Mouse (Mus musculus) heart, embryonic 15.5 days (tissue): ENCODE data around the gene Samd9l. TPM values are rescaled to one million over a fixed set of nuclear protein-coding genes. Genes with fewer than 3 reads are reported as not detected.
"Not testable (repeated sequence)": the region's sequence is repeated elsewhere in the genome, so short reads cannot be mapped to it uniquely, and the experiment has no call there.

Source experiments
- ATAC-seq: fragments of 200-750 bp; cut with Nextera tagmentation; replicated peaks from 2 replicates; pipeline ENCODE4 v1.8.0; 2017; ENCODE audit warnings: low read depth, moderate TSS enrichment; ENCODE audit not compliant: insufficient number of reproducible peaks, insufficient read depth, low FRiP score
- H3K27ac ChIP-seq: fragments of 300-500 bp; sonication (generic); 2 replicates; pipeline ENCODE4 v1.5.1; 2015; ENCODE audit warnings: mild to moderate bottlenecking, inconsistent platforms
- H3K27me3 ChIP-seq: fragments of 300-500 bp; sonication (generic); 2 replicates; pipeline ENCODE4 v1.6.1; 2015; ENCODE audit warnings: inconsistent platforms
- H3K36me3 ChIP-seq: fragments of 300-500 bp; sonication (generic); 2 replicates; pipeline ENCODE4 v1.6.1; 2015; ENCODE audit warnings: mild to moderate bottlenecking, inconsistent platforms
- H3K4me1 ChIP-seq: fragments of 300-500 bp; sonication (generic); replicated peaks from 2 replicates; pipeline ENCODE4 v1.6.1; 2015; ENCODE audit warnings: inconsistent platforms
- H3K4me2 ChIP-seq: fragments of 300-500 bp; sonication (generic); 2 replicates; pipeline ENCODE4 v1.6.1; 2015; ENCODE audit warnings: inconsistent platforms, mild to moderate bottlenecking, moderate library complexity
- H3K4me3 ChIP-seq: fragments of 300-500 bp; sonication (generic); 2 replicates; pipeline ENCODE4 v1.5.1; 2015; ENCODE audit warnings: mild to moderate bottlenecking, inconsistent platforms
- H3K9ac ChIP-seq: fragments of 300-500 bp; sonication (generic); 2 replicates; pipeline ENCODE4 v1.6.1; 2015; ENCODE audit warnings: mild to moderate bottlenecking, inconsistent platforms
- H3K9me3 ChIP-seq: fragments of 300-500 bp; sonication (generic); replicated peaks from 2 replicates; pipeline ENCODE4 v1.6.1; 2016; ENCODE audit warnings: inconsistent platforms
- WGBS: fragments of 180-500 bp; shearing (Covaris S2); methylation state at CpG from one replicate; pipeline ENCODE4 v1.1.7; 2015; ENCODE audit warnings: mixed read lengths; 5-methylcytosine and 5-hydroxymethylcytosine counted together
- polyA plus RNA-seq: library from polyadenylated mRNA; unstranded; fragments of >200 nt; fragmentation: Nextera tagmentation; extraction: Ambion mirVana; gene quantifications from 2 replicates; pipeline ENCODE4 v1.2.1, GENCODE M21; 2015

Samd9l gene
- 2.6 and 3.0 TPM in 2 replicates for polyA plus RNA-seq

GRCm38 (mm10) chr6:3399340-3400068 is at the start of gene Samd9l:
Samd9l (minus strand) TSS chr6:3399572.
- 0 out of 2 replicates have a peak, but pooled peaks have one; percentile 43 for ATAC-seq
- peak within 1 kb of the TSS; percentile 36; the same call in 1 of the 2 replicates for H3K4me2 ChIP-seq
- not testable (repeated sequence) for H3K4me1 ChIP-seq, H3K27ac ChIP-seq, H3K9ac ChIP-seq, H3K27me3 ChIP-seq, H3K9me3 ChIP-seq, H3K36me3 ChIP-seq
- H3K4me3 ChIP-seq = peak within 1 kb of the TSS; percentile 39
- WGBS = 29% methylated on average over 4 of the region's 4 CpGs

GRCm38 (mm10) chr6:3447404-3447803 is 48.0 kb upstream of the Samd9l start:
- WGBS = 4% methylated on average over 5 of the region's 5 CpGs
- H3K4me1 ChIP-seq = no peaks in the 10 kb centered on the region
- no peak overlapping the region for H3K4me2 ChIP-seq
- H3K27me3 ChIP-seq = no peaks in the 10 kb centered on the region
- no peaks in the 10 kb centered on the region for H3K9me3 ChIP-seq
- no peak overlapping the region for H3K27ac ChIP-seq
- no peak overlapping the region for H3K9ac ChIP-seq
- ATAC-seq = peak; percentile 55; the same call in 1 of the 2 replicates
- H3K36me3 ChIP-seq = no peaks in the 10 kb centered on the region
- no peak overlapping the region for H3K4me3 ChIP-seq

- no peak overlapping the region for H3K4me3 ChIP-seq
- no peaks in the 10 kb centered on the region for H3K27me3 ChIP-seq
- no peaks in the 10 kb centered on the region for H3K36me3 ChIP-seq
- WGBS = 8% methylated on average over 1 of the region's 1 CpGs
- no peak overlapping the region for H3K9ac ChIP-seq
- no peaks in the 10 kb centered on the region for H3K9me3 ChIP-seq
- no peak for ATAC-seq
- no peaks in the 10 kb centered on the region for H3K4me1 ChIP-seq
- H3K4me2 ChIP-seq = no peak overlapping the region
- H3K27ac ChIP-seq = no peak overlapping the region
Observed at GRCm38 (mm10) chr6:3443905-3444304, 44.5 kb upstream of the Samd9l start.

DNA sequence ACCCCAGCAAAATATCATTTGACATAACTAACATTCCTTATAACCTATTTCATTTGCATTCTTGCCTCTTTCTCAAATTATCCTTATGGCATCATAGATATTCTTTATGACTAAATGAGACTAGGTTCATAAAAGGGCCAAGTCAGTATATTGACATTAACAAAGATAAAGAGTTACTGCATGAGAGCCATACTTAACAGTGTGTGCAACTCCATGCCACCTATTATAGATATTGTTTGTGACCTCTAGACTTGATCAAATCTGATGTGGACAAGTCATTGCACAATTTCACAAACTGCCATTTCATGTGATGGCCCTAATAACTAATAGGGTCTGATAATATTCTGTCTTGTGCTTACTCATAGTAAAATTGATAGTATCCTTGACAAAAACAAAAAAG is 36.7 kb upstream of the Samd9l start:
- Histone ChIP-seq H3K4me3 (no peak overlapping the region), H3K27me3 (no peaks in the 10 kb centered on the region), H3K4me2 (no peak overlapping the region), H3K27ac (no peak overlapping the region), H3K9ac (no peak overlapping the region), H3K4me1 (no peaks in the 10 kb centered on the region), H3K36me3 (no peaks in the 10 kb centered on the region), H3K9me3 (no peaks in the 10 kb centered on the region)
- ATAC-seq = no peak

GRCm38 (mm10) chr6:3430976-3431375 is 31.6 kb upstream of the Samd9l start:
- H3K36me3 ChIP-seq, H3K4me2 ChIP-seq, H3K4me1 ChIP-seq, H3K9ac ChIP-seq, H3K4me3 ChIP-seq, H3K27ac ChIP-seq, H3K27me3 ChIP-seq, ATAC-seq, H3K9me3 ChIP-seq: not testable (repeated sequence)
- WGBS = 74% methylated on average over 2 of the region's 2 CpGs

- H3K4me1 ChIP-seq = no peaks in the 10 kb centered on the region
- no peaks in the 10 kb centered on the region for H3K27me3 ChIP-seq
- H3K4me3 ChIP-seq = no peak overlapping the region
- no peaks in the 10 kb centered on the region for H3K9me3 ChIP-seq
- WGBS = 58% methylated on average over 1 of the region's 1 CpGs
- H3K27ac ChIP-seq = no peak overlapping the region
- no peak overlapping the region for H3K4me2 ChIP-seq
- H3K9ac ChIP-seq = no peak overlapping the region
- H3K36me3 ChIP-seq = no peaks in the 10 kb centered on the region
- no peak for ATAC-seq
Observed at GRCm38 (mm10) chr6:3427047-3427446, 27.7 kb upstream of the Samd9l start.

GRCm38 (mm10) chr6:3425333-3425732 is 26.0 kb upstream of the Samd9l start:
- H3K36me3 ChIP-seq, H3K27me3 ChIP-seq, H3K9me3 ChIP-seq, H3K4me3 ChIP-seq, H3K4me1 ChIP-seq, ATAC-seq, H3K4me2 ChIP-seq, H3K9ac ChIP-seq, H3K27ac ChIP-seq: not testable (repeated sequence)

DNA sequence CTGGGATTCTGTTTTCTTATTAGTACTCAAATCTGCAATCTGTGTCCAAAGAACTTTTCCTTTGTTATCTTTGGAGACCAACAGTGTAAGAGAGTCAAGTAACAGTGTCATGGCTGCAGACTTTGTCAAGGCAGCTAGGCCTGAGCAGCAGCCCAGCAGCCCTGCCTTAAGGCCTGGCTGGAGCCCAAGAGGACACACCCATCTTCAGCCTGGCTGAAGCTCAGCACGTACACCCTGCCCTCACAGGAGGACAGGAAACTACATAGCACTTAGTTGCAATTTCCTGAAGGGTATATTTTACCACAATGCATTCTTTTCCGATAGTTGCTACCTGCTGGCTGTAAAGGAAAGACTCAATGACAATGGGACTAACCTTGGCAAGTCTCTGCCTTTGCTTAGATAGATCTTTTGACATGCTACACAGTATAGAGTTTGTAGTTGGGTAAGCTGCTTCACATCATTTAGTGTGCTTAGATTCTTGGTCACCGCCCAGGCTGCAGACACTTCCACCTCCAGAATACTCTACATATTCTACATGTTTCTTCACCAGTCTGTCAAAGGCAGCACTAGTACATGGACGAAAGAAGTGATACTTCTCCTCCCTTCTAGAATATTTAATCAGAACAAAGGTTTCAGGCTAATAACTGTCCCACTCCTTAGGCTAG is 25.4 kb upstream of the Samd9l start:
- H3K4me3 ChIP-seq, H3K27ac ChIP-seq, H3K4me1 ChIP-seq, H3K9me3 ChIP-seq, H3K4me2 ChIP-seq, H3K9ac ChIP-seq, H3K27me3 ChIP-seq, H3K36me3 ChIP-seq: not testable (repeated sequence)
- 10% methylated on average over 1 of the region's 4 CpGs for WGBS
- 0 out of 2 replicates have a peak, but pooled peaks have one; percentile 60 for ATAC-seq

DNA sequence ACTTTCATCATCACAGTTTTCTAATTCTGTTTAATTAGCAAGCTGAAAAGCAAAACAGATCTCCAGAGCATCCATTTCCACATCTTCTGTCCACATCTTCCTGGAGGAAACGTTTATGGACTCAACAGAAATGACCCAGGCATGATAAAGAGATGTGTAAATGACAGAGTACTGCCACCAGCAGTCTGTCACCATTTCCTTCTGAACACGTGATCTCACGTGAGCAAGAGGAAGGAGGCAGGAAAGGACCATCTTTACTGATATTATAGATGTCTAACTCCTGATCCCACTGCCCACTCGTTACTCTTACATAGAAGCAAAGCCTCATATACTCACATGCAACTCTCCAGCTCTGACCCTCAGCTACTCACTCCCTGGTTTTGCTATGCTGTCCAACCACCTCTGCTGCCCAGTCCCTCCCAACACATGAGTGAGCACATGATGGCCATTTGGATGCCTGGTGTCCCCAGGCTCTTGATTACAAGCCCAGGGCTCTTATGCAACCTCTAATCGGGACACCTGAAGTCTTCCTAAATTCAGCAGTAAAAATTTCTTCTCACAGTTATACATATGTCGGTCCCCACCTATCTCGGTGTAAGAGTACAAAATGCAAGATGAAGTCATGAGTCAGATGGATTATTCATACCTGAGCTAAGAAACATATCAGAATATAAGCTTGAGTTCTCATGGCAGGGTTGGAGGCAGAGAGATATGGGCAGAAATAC is 2.0 kb downstream of the Samd9l start:
- not testable (repeated sequence) for H3K9me3 ChIP-seq, H3K9ac ChIP-seq, H3K4me1 ChIP-seq, H3K27me3 ChIP-seq, ATAC-seq, H3K36me3 ChIP-seq, H3K27ac ChIP-seq
- Histone ChIP-seq H3K4me2 (peak overlapping the region; percentile 36), H3K4me3 (peak overlapping the region; percentile 1; the same call in 1 of the 2 replicates)
- 75% methylated on average over 5 of the region's 7 CpGs for WGBS

- not testable (repeated sequence) for H3K27me3 ChIP-seq
Observed at GRCm38 (mm10) chr6:3395921-3396611, 3.3 kb downstream of the Samd9l start.

DNA sequence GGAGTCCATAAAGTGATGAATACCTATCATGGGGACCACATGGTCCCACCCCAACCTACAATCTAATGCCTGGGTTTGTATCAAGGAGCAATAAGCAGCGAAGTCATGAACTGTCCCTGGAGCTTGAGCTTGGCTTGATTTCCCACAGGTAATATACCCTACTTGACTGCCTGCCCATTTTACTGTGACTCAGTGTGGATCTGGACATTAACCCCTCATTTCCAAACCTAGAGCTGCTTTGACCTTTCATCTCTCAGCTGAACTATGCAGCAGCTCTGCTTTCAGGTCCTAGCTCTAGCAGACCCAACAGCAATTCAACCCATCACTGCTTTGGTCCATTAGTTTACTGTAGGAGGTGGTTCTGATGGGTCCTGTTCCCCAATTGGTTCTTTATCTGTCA is 9.4 kb downstream of the Samd9l start:
- no peak overlapping the region for H3K27ac ChIP-seq
- no peak overlapping the region for H3K9ac ChIP-seq
- H3K27me3 ChIP-seq = no peaks in the 10 kb centered on the region
- H3K4me3 ChIP-seq = no peak overlapping the region
- 82% methylated on average over 1 of the region's 1 CpGs for WGBS
- no peaks in the 10 kb centered on the region for H3K4me1 ChIP-seq
- H3K36me3 ChIP-seq = no peaks in the 10 kb centered on the region
- no peak for ATAC-seq
- H3K9me3 ChIP-seq = no peaks in the 10 kb centered on the region
- H3K4me2 ChIP-seq = no peak overlapping the region

More at GRCm38 (mm10) chr6:3395921-3396611, 3.3 kb downstream of the Samd9l start:
- H3K4me3 ChIP-seq, H3K9me3 ChIP-seq, H3K4me1 ChIP-seq, H3K36me3 ChIP-seq, ATAC-seq, H3K4me2 ChIP-seq, H3K27ac ChIP-seq, H3K9ac ChIP-seq: not testable (repeated sequence)
- 59% methylated on average over 4 of the region's 4 CpGs for WGBS
